1 mouse cellular context compared by ENCODE assay signal in the genomic region with DNA sequence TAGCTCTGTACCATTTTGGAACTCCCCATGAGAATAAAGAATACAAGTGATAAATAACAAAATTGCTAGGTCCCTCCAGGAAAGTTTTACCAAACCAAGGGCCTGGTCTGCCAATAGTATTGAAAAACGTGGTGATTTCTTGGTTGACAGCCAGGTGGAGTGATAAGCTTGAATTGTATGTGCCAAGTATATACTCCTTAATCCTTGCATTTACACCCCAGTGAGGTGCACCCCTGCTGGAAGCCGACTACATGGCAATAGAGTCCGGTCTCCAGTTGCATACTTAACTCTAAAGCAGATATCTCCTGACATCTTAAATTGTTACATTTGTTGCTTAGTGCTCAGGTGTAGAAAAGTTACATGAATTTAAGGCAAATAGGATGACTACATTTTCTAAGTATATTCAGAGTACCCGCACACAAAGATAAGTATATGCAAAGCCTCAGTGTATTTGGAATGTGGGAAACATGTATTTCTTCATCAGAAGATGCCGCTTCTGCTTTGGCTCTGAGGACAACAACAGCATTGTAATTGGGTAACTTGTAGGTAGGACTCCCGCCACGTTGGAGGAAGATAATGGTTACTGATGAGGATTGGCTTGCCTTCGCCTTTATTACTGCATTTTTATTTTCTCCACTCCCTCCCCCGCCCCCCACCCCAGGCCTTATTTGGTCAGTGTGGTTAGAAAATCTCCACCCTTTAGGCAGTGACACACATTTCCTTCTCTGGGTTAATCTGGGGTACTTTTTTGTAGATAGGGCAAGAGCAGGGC.
TF ChIP-seq lines count a peak whose summit lies in the region.

No protein-coding gene starts in this region.

TF ChIP-seq in MEL, 35 proteins besides CTCF, POLR2A, EP300 and RAD21 (continued from another document):
- TF ChIP-seq BHLHE40 (IDR thresholded peaks at IDR 0.05; ENCODE audit: borderline replicate concordance, low read depth, low read length) (no peak), MAX (IDR thresholded peaks at IDR 0.05; ENCODE audit: low read length) (no peak), MAFK (IDR thresholded peaks at IDR 0.05; ENCODE audit: borderline replicate concordance, low read depth, low read length) (no peak), POLR2AphosphoS5 (IDR thresholded peaks at IDR 0.05; ENCODE audit: borderline replicate concordance, low read depth, low read length) (no peak), USF2 (IDR thresholded peaks at IDR 0.05; ENCODE audit: borderline replicate concordance in 1 of 2, insufficient read depth in 1 of 2, low read depth in 1 of 2, low read length in 2 of 2) (no peak), CHD2 (IDR thresholded peaks at IDR 0.05; ENCODE audit: low read length) (no peak), RCOR1 (IDR thresholded peaks at IDR 0.05; ENCODE audit: low read depth, low read length) (peak; percentile 58), ETS1 (IDR thresholded peaks at IDR 0.05; ENCODE audit: low read depth, low read length) (0 out of 2 replicates have a peak, but pooled peaks have one; percentile 5), NELFE (IDR thresholded peaks at IDR 0.05; ENCODE audit: low read depth, low read length) (no peak), MYB (IDR thresholded peaks at IDR 0.05; ENCODE audit: low read depth, low read length) (no peak), GATA1 (IDR thresholded peaks at IDR 0.05; ENCODE audit: low read depth, low read length) (peak; percentile 16; the same call in 1 of the 2 replicates), CHD1 (IDR thresholded peaks at IDR 0.05; ENCODE audit: low read depth, low read length) (no peak)
TF ChIP-seq in MEL: peak in this region for 3.
